Mouse (Mus musculus): ENCODE results near the gene Cabp1. TPM values are rescaled to one million over a fixed set of nuclear protein-coding genes. Genes with fewer than 3 reads are reported as not detected.

Cabp1 gene
- polyA plus RNA-seq, 1 experiment from 2014 or later: 0.34 TPM

GRCm38 (mm10) chr5:115160655-115161054, 33.5 kb downstream of the Cabp1 start:
- Histone ChIP-seq H3K4me1 (replicated peaks) (peaks cover 19% of the 10 kb centered on the region), H3K27ac (ENCODE audit: poor library complexity, severe bottlenecking) (no peak overlapping the region), H3K27me3 (replicated peaks) (no peaks in the 10 kb centered on the region), H3K36me3 (no peaks in the 10 kb centered on the region), H3K9ac (no peak overlapping the region), H3K4me3 (no peak overlapping the region), H3K4me2 (no peak overlapping the region), H3K9me3 (replicated peaks) (no peaks in the 10 kb centered on the region)
- 75% methylated on average over 6 of the region's 6 CpGs for WGBS
- no peak for ATAC-seq (ENCODE audit: insufficient number of reproducible peaks, low FRiP score)

- Histone ChIP-seq H3K9me3 (replicated peaks) (no peaks in the 10 kb centered on the region), H3K4me1 (replicated peaks) (peaks cover 34% of the 10 kb centered on the region), H3K4me3 (peak overlapping the region; percentile 91), H3K27me3 (replicated peaks) (no peaks in the 10 kb centered on the region), H3K36me3 (no peaks in the 10 kb centered on the region), H3K4me2 (peak overlapping the region; percentile 83), H3K27ac (ENCODE audit: poor library complexity, severe bottlenecking) (peak overlapping the region; percentile 96), H3K9ac (peak overlapping the region; percentile 77)
- no peak for ATAC-seq (ENCODE audit: insufficient number of reproducible peaks, low FRiP score)
- WGBS: 40% methylated on average over 12 of the region's 12 CpGs
Measured at GRCm38 (mm10) chr5:115159165-115159564, 35.0 kb downstream of the Cabp1 start.

GRCm38 (mm10) chr5:115158040-115158983, 35.9 kb downstream of the Cabp1 start, which contains the start of gene Mlec:
TSS of gene Mlec (minus strand) at chr5:115158179.
- peak within 1 kb of the TSS; percentile 83 for H3K4me2 ChIP-seq

GRCm38 (mm10) chr5:115156933-115157589, 37.1 kb downstream of the Cabp1 start:
- Histone ChIP-seq H3K9ac (peak overlapping the region; percentile 98), H3K27ac (ENCODE audit: poor library complexity, severe bottlenecking) (peak overlapping the region; percentile 93), H3K4me1 (replicated peaks) (peaks cover 53% of the 10 kb centered on the region), H3K4me3 (peak overlapping the region; percentile 91), H3K4me2 (peak overlapping the region; percentile 83), H3K9me3 (replicated peaks) (no peaks in the 10 kb centered on the region), H3K27me3 (replicated peaks) (no peaks in the 10 kb centered on the region), H3K36me3 (0 out of 2 replicates have a peak, but pooled peaks cover 4% of the 10 kb centered on the region)
- ATAC-seq (ENCODE audit: insufficient number of reproducible peaks, low FRiP score): no peak
- 2% methylated on average over 26 of the region's 26 CpGs for whole genome bisulfite sequencing

More at GRCm38 (mm10) chr5:115158040-115158983, 35.9 kb downstream of the Cabp1 start, which contains the start of gene Mlec:
- WGBS: under 1% methylated on average over 74 of the region's 78 CpGs
- Histone ChIP-seq H3K9ac (peak within 1 kb of the TSS; percentile 98), H3K9me3 (replicated peaks) (no peaks in the 10 kb centered on the region), H3K4me1 (replicated peaks) (peaks cover 41% of the 10 kb centered on the region), H3K27me3 (replicated peaks) (no peaks in the 10 kb centered on the region), H3K36me3 (0 out of 2 replicates have a peak, but pooled peaks cover 3% of the 10 kb centered on the region), H3K27ac (ENCODE audit: poor library complexity, severe bottlenecking) (peak within 1 kb of the TSS; percentile 96), H3K4me3 (peak within 1 kb of the TSS; percentile 91)
- ATAC-seq (ENCODE audit: insufficient number of reproducible peaks, low FRiP score): peak; percentile 99

- WGBS: 45% methylated on average over 7 of the region's 7 CpGs
- Histone ChIP-seq H3K4me3 (peak overlapping the region; percentile 91), H3K27ac (ENCODE audit: poor library complexity, severe bottlenecking) (no peak overlapping the region), H3K9me3 (replicated peaks) (no peaks in the 10 kb centered on the region), H3K36me3 (0 out of 2 replicates have a peak, but pooled peaks cover 7% of the 10 kb centered on the region), H3K9ac (peak overlapping the region; percentile 98), H3K27me3 (replicated peaks) (no peaks in the 10 kb centered on the region), H3K4me1 (replicated peaks) (peaks cover 57% of the 10 kb centered on the region), H3K4me2 (peak overlapping the region; percentile 83)
- ATAC-seq (ENCODE audit: insufficient number of reproducible peaks, low FRiP score): no peak
Measured at GRCm38 (mm10) chr5:115156401-115156800, 37.8 kb downstream of the Cabp1 start.

DNA sequence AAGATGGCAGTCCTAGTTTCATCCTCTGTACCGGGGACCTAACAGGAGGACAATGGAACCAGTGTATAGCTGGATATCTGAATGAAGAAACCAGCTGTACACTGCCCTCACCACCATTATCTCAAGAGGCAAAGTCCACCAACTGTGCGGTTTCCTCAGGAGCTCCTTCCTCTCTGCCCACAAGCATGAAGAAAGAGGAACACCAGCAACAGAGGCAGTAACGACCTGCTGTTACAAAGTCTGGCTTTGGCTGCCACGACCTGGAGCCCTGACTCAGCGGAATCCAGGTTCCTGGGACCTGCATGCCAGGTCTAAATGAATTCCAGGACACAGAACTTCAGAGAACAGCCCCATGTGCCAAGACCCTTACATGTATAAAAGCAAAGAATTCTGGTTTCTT, 38.4 kb downstream of the Cabp1 start:
- Histone ChIP-seq H3K27me3 (replicated peaks) (no peaks in the 10 kb centered on the region), H3K36me3 (peaks cover 11% of the 10 kb centered on the region), H3K27ac (ENCODE audit: poor library complexity, severe bottlenecking) (peak overlapping the region; percentile 35; the same call in 1 of the 2 replicates), H3K4me1 (replicated peaks) (peaks cover 58% of the 10 kb centered on the region), H3K4me2 (peak overlapping the region; percentile 83), H3K4me3 (peak overlapping the region; percentile 91), H3K9me3 (replicated peaks) (no peaks in the 10 kb centered on the region), H3K9ac (peak overlapping the region; percentile 54)
- ATAC-seq (ENCODE audit: insufficient number of reproducible peaks, low FRiP score): no peak
- WGBS: 21% methylated on average over 5 of the region's 5 CpGs

GRCm38 (mm10) chr5:115155156-115155631, 39.0 kb downstream of the Cabp1 start:
- no peak for ATAC-seq (ENCODE audit: insufficient number of reproducible peaks, low FRiP score)

DNA sequence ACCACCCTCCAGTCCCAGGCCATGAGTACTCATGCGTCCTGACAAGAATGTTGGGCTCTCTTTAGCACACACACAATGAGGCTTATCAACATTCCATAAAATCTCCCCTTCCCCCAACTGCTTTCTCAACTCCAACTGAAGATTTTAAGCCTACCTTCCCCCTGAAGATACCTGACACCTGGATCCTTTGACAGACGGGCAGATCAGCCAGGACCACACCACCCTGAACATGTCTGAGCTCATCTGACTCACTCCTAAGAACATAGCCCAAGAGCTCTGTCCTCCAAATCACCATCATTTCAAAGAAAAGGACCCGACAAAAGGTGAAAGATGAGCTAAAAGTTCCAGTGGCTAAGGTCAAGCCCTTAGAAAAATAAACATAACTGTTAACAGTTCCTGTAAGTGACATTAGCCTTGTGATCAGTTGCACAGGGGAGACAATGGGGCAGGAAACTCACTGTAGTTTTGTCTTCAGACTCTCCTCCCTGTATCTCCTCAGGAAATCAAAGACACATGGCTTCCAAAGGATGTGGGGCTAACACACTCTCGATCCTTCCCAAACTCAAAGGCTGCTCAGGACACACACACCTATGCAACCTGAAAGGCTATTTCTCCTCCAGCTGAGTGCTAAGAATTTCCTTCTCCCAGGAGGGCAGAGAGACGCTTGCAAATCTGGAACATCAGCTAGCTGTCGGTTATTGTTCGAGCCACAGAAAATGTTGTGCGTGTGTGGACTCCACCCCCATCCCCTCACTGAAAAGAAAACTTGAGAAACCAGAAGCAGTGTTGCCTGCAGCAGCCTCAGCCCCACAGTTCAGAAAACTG, 41.8 kb downstream of the Cabp1 start:
- 26% methylated on average over 8 of the region's 8 CpGs for WGBS
- Histone ChIP-seq H3K27me3 (replicated peaks) (no peaks in the 10 kb centered on the region), H3K4me1 (replicated peaks) (peaks cover 60% of the 10 kb centered on the region), H3K4me3 (no peak overlapping the region), H3K27ac (ENCODE audit: poor library complexity, severe bottlenecking) (peak overlapping the region; percentile 58), H3K4me2 (peak overlapping the region; percentile 27), H3K9ac (peak overlapping the region; percentile 37; the same call in 1 of the 2 replicates), H3K36me3 (peaks cover 45% of the 10 kb centered on the region), H3K9me3 (replicated peaks) (0 out of 2 replicates have a peak, but pooled peaks cover 2% of the 10 kb centered on the region)
- ATAC-seq (ENCODE audit: insufficient number of reproducible peaks, low FRiP score): peak; percentile 31; the same call in 1 of the 2 replicates

More at GRCm38 (mm10) chr5:115155156-115155631, 39.0 kb downstream of the Cabp1 start:
- Histone ChIP-seq H3K36me3 (peaks cover 18% of the 10 kb centered on the region), H3K4me2 (peak overlapping the region; percentile 83), H3K9ac (peak overlapping the region; percentile 54), H3K9me3 (replicated peaks) (no peaks in the 10 kb centered on the region), H3K4me1 (replicated peaks) (peaks cover 60% of the 10 kb centered on the region), H3K4me3 (peak overlapping the region; percentile 91), H3K27me3 (replicated peaks) (no peaks in the 10 kb centered on the region), H3K27ac (ENCODE audit: poor library complexity, severe bottlenecking) (peak overlapping the region; percentile 35; the same call in 1 of the 2 replicates)
- 51% methylated on average over 13 of the region's 13 CpGs for WGBS

DNA sequence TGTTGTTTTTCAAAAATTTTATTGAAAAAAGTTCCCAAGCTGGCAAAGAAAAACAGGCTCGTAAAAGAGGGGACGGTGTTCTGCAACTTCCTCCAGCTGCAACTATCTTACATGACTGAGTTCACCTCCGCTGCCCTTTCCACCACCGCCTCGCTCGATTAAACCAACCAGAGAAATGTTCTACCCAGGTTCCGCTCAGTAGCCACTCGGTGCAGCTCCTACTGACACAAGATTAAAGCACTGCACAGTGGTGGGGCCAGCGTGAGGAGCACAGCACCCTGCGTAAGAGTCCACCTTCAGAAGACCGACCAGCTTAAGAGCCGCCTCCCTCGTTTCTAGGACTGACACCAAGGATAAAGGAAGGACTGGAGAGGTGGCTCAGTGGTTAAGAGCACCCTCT, 42.7 kb downstream of the Cabp1 start:
- no peak overlapping the region for H3K4me3 ChIP-seq
- H3K27me3 ChIP-seq (replicated peaks): no peaks in the 10 kb centered on the region
- H3K9me3 ChIP-seq (replicated peaks): 0 out of 2 replicates have a peak, but pooled peaks cover 2% of the 10 kb centered on the region
- no peak overlapping the region for H3K9ac ChIP-seq
- whole genome bisulfite sequencing: 78% methylated on average over 13 of the region's 13 CpGs
- peaks cover 53% of the 10 kb centered on the region for H3K36me3 ChIP-seq
- peaks cover 55% of the 10 kb centered on the region for H3K4me1 ChIP-seq (replicated peaks)
- no peak overlapping the region for H3K4me2 ChIP-seq
- ATAC-seq (ENCODE audit: insufficient number of reproducible peaks, low FRiP score): no peak
- H3K27ac ChIP-seq (ENCODE audit: poor library complexity, severe bottlenecking): peak overlapping the region; percentile 22; the same call in 1 of the 2 replicates

- Histone ChIP-seq H3K9me3 (replicated peaks) (0 out of 2 replicates have a peak, but pooled peaks cover 2% of the 10 kb centered on the region), H3K4me3 (no peak overlapping the region), H3K27ac (ENCODE audit: poor library complexity, severe bottlenecking) (no peak overlapping the region), H3K9ac (no peak overlapping the region), H3K4me1 (replicated peaks) (peaks cover 50% of the 10 kb centered on the region), H3K4me2 (no peak overlapping the region), H3K27me3 (replicated peaks) (no peaks in the 10 kb centered on the region), H3K36me3 (peaks cover 58% of the 10 kb centered on the region)
- 55% methylated on average over 5 of the region's 5 CpGs for WGBS
- no peak for ATAC-seq (ENCODE audit: insufficient number of reproducible peaks, low FRiP score)
Measured at GRCm38 (mm10) chr5:115150991-115151390, 43.2 kb downstream of the Cabp1 start.

All from heart, embryonic 12.5 days (tissue).